Mouse (Mus musculus) hindbrain, embryonic 11.5 days (tissue): ENCODE results near the gene Fam71e1. TPM values are rescaled to one million over a fixed set of nuclear protein-coding genes. Genes with fewer than 3 reads are reported as not detected.

Source experiments
- ATAC-seq: fragments of 200-750 bp; cut with Nextera tagmentation; 2 replicates; pipeline ENCODE4 v1.8.0; 2017; ENCODE audit warnings: mild to moderate bottlenecking, moderate TSS enrichment, moderate library complexity; ENCODE audit not compliant: low FRiP score
- DNase-seq: peaks from one replicate; pipeline ENCODE4 v3.0.0-alpha.2; 2015; ENCODE audit warnings: low spot score
- H3K27ac ChIP-seq: fragments of 300-500 bp; sonication (generic); 2 replicates; pipeline ENCODE4 v1.5.1; 2014; ENCODE audit warnings: mild to moderate bottlenecking, low read depth, low read length
- H3K27me3 ChIP-seq: fragments of 300-500 bp; sonication (generic); 2 replicates; pipeline ENCODE4 v1.6.1; 2014; ENCODE audit warnings: mild to moderate bottlenecking, low read length, moderate library complexity, mixed read lengths; ENCODE audit not compliant: control insufficient read depth, insufficient read depth
- H3K36me3 ChIP-seq: fragments of 300-500 bp; sonication (generic); 2 replicates; pipeline ENCODE4 v1.6.1; 2014; ENCODE audit warnings: mild to moderate bottlenecking, low read length, moderate library complexity, mixed read lengths; ENCODE audit not compliant: control insufficient read depth, insufficient read depth
- H3K4me1 ChIP-seq: fragments of 300-500 bp; sonication (generic); replicated peaks from 2 replicates; pipeline ENCODE4 v1.6.1; 2014; ENCODE audit warnings: low read length, mixed read lengths; ENCODE audit not compliant: control insufficient read depth, insufficient read depth
- H3K4me2 ChIP-seq: fragments of 300-500 bp; sonication (generic); replicated peaks from 2 replicates; pipeline ENCODE4 v1.6.1; 2014; ENCODE audit warnings: mild to moderate bottlenecking, low read depth, low read length
- H3K4me3 ChIP-seq: fragments of 300-500 bp; sonication (generic); 2 replicates; pipeline ENCODE4 v1.5.1; 2014; ENCODE audit warnings: low read depth, low read length
- H3K9ac ChIP-seq: fragments of 300-500 bp; sonication (generic); 2 replicates; pipeline ENCODE4 v1.6.1; 2014; ENCODE audit warnings: low read depth, low read length
- H3K9me3 ChIP-seq: fragments of 300-500 bp; sonication (generic); 2 replicates; pipeline ENCODE4 v1.6.1; 2016; ENCODE audit warnings: low read length; ENCODE audit not compliant: control insufficient read depth
- WGBS: fragments of 180-500 bp; shearing (Covaris S2); extraction: QIAGEN DNeasy Blood & Tissue Kit; methylation state at CpG from one replicate; pipeline ENCODE4 v1.1.7; 2014; 5-methylcytosine and 5-hydroxymethylcytosine counted together
- polyA plus RNA-seq: library from polyadenylated mRNA; unstranded; fragments of >200 nt; fragmentation: Nextera tagmentation; extraction: Ambion mirVana; gene quantifications from 2 replicates; pipeline ENCODE4 v1.2.1, GENCODE M21; 2014

Gene Fam71e1
- polyA plus RNA-seq, 1 experiment from 2014 or later: 20.6 TPM

DNA sequence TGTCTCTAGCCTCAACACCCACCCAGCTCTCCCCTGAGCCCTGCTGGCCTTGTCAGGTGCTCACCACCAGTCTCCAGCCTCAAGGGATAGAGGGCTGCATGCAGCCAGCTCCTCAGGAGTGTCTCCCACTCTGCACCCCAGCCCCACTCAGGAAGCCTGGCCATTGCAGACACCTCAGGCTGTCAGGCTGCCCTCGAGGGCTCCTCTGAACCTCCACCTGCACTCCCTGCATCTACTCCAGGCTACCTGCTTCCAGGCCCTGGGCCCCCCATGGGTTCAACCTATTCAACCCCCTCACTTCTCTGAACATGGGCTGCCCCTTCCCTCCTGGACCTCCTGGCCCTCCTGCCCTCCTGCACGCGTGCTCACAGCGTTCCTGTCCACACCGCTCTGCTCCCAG is 5.0 kb upstream of the Fam71e1 start:
- WGBS: 94% methylated on average over 5 of the region's 5 CpGs
- DNase-seq (no peak), ATAC-seq (no peak)
- no peaks in the 10 kb centered on the region for H3K9me3 ChIP-seq
- H3K9ac ChIP-seq: no peak overlapping the region
- H3K4me3 ChIP-seq: no peak overlapping the region
- no peaks in the 10 kb centered on the region for H3K27me3 ChIP-seq
- H3K27ac ChIP-seq: no peak overlapping the region
- no peak overlapping the region for H3K4me2 ChIP-seq
- peaks cover 4% of the 10 kb centered on the region; the same call in 1 of the 2 replicates for H3K4me1 ChIP-seq
- H3K36me3 ChIP-seq: no peaks in the 10 kb centered on the region

DNA sequence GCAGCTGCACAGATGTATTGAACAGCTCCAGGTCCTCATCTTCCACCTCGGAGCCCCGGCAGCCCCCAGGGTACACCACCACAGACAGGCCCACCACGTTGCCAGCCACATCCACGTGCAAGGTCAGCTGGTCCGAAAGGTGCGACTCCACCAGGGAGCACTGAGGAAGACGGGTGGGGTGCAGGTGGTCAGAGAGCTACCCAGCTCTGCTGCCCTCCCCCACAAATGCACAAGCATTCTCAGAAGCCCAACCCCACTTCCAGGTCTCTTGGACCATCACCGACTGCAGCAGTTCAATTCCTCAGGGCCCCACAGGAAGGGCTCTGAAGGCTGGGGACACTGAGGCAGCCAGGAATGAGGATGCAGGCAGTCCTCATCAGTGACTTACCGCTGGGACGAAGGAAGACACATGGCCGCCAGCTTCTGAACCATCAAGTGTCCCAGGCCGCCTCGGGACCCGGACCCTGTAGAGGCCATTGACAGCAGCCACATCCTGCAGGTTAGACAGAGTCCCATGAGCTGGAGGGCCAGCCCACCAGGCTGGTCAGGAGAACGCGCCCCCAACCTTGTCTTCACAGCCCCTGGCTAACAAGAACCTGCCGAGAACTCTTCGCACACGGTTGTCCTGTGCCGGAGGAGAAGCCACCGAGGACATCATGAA is 4.1 kb upstream of the Fam71e1 start:
- no peaks in the 10 kb centered on the region for H3K36me3 ChIP-seq
- no peak overlapping the region for H3K9ac ChIP-seq
- WGBS: 92% methylated on average over 21 of the region's 21 CpGs
- H3K4me1 ChIP-seq: peaks cover 4% of the 10 kb centered on the region; the same call in 1 of the 2 replicates
- ATAC-seq: no peak
- no peak overlapping the region for H3K4me2 ChIP-seq
- no peaks in the 10 kb centered on the region for H3K27me3 ChIP-seq
- H3K9me3 ChIP-seq: no peaks in the 10 kb centered on the region
- H3K4me3 ChIP-seq: no peak overlapping the region
- DNase-seq: no peak
- no peak overlapping the region for H3K27ac ChIP-seq

DNA sequence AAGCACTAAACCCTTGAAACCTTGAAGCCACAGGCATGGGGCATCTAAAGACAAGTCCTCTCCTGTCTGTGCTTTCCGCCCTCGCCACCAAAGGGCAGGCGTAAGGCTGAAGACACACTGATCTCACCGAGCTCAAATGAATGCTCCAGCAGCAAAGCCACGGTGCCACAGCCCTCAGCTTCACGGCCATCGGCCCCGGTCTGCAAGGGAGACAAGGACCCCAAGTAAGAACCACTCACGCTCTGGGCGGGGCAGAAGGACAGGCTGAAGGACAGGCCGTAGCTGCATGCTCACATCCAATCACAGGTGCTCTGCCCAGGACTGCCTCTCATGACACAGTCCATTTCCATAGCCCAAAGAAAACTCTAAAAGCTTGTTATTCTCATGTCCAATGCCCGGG is 1.7 kb upstream of the Fam71e1 start:
- Histone ChIP-seq H3K9ac (no peak overlapping the region), H3K4me3 (no peak overlapping the region), H3K4me1 (peaks cover 4% of the 10 kb centered on the region; the same call in 1 of the 2 replicates), H3K36me3 (no peaks in the 10 kb centered on the region), H3K4me2 (no peak overlapping the region), H3K27ac (no peak overlapping the region), H3K9me3 (no peaks in the 10 kb centered on the region), H3K27me3 (no peaks in the 10 kb centered on the region)
- ATAC-seq: no peak
- DNase-seq: no peak
- 93% methylated on average over 12 of the region's 12 CpGs for WGBS

DNA sequence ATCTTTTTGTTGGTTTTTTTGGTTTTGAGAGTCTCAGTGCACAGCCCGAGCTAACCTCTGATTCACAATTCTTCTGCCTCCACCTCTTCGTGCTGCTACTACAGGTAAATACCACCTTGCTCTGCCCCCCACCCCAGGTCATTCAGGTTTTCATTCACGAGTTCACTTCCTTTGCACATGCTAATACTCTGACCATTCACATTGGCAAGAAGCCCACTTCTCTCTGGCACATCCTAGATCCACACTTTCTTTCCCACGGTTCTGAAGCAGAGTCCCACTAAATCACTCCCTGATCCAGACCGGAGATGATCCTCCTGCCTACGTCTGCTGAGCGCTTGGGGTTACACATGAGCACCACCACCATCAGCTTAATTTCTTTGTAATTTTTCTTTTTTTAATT is 1.3 kb upstream of the Fam71e1 start:
- Histone ChIP-seq H3K4me2 (peak overlapping the region; percentile 91), H3K36me3 (no peaks in the 10 kb centered on the region), H3K9ac (peak overlapping the region; percentile 90; the same call in 1 of the 2 replicates), H3K27me3 (no peaks in the 10 kb centered on the region), H3K4me1 (peaks cover 4% of the 10 kb centered on the region; the same call in 1 of the 2 replicates), H3K9me3 (no peaks in the 10 kb centered on the region), H3K27ac (no peak overlapping the region), H3K4me3 (peak overlapping the region; percentile 77)
- no peak for DNase-seq
- 91% methylated on average over 7 of the region's 7 CpGs for WGBS
- no peak for ATAC-seq

DNA sequence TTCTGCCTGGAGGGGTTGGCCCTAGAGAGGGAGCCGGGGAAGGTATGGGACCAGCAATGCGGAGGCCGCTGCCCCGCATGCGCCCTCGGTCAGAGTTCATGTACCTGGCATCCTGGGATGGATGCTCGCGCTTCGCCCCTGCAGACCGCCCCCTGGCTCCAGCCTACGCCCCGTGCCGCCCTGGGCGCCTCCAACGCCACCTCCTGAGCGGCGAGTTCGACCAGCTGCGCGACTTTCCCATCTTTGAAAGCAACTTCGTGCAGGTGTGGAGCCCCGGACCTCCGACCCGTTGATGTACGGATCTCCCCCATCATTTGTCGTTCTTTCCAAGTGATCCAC is 359 bp downstream of the Fam71e1 start:
- H3K9me3 ChIP-seq: no peaks in the 10 kb centered on the region
- ATAC-seq: no peak
- peak overlapping the region; percentile 94 for H3K27ac ChIP-seq
- no peaks in the 10 kb centered on the region for H3K36me3 ChIP-seq
- peak overlapping the region; percentile 77 for H3K4me3 ChIP-seq
- peak overlapping the region; percentile 91 for H3K4me2 ChIP-seq
- peaks cover 4% of the 10 kb centered on the region; the same call in 1 of the 2 replicates for H3K4me1 ChIP-seq
- peak overlapping the region; percentile 90 for H3K9ac ChIP-seq
- under 1% methylated on average over 21 of the region's 26 CpGs for WGBS
- H3K27me3 ChIP-seq: no peaks in the 10 kb centered on the region
- DNase-seq: no peak

DNA sequence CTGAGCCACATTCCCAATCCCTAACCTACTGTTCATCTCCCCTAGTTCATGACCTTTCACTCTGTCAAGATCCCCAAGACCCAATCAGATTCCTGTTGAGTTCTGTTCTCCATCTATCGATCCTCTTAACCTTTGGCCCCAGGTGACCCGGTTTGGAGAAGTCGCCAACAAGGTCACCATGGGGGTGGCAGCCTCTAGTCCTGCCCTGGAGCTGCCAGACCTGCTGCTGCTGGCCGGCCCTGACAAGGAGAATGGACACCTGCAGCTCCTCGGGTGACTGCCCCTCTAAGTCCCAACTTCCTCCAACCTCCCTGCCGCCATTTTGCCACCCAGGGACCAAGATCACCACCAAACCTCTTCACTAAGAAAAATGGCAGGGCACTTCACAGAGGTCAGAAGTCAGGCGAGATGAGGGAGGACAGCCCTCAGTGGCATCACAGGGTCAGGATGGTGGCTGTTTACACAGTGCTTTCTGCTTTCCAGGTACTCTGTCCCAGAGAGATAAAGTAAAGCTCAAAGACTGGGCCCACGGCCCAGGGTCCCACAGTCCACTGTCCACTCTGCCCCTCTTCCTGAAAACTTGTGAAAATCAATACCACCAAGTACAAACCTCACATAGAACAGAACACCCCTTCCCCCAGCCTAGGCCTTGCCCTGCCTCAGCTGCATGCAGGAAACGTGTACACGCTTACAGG is 1.1 kb downstream of the Fam71e1 start:
- no peak overlapping the region for H3K27ac ChIP-seq
- H3K4me1 ChIP-seq: peaks cover 4% of the 10 kb centered on the region; the same call in 1 of the 2 replicates
- H3K9ac ChIP-seq: peak overlapping the region; percentile 90

DNA sequence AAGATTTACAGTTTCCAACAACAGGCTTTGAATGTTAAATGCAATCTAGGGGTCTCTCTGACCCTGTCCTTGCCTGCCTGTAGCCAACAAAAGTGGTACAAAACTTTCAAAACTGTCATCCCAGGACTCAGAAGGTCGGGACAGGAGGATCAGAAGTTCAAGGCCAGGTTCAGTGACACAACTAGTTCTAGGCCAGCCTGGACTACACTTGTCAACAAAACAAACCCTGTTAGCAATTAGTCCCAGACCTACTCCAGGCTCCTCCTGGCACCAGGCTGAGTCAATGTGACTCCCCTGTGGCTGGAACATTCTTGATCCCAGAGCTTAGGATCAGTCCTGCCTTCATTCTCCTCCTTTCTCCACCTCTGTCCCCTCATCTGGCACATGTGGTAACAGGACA is 2.5 kb downstream of the Fam71e1 start:
- DNase-seq (no peak), ATAC-seq (no peak)
- H3K9me3 ChIP-seq: no peaks in the 10 kb centered on the region
- no peak overlapping the region for H3K4me2 ChIP-seq
- H3K36me3 ChIP-seq: no peaks in the 10 kb centered on the region
- H3K4me1 ChIP-seq: peaks cover 4% of the 10 kb centered on the region; the same call in 1 of the 2 replicates
- H3K27ac ChIP-seq: no peak overlapping the region
- no peak overlapping the region for H3K9ac ChIP-seq
- H3K4me3 ChIP-seq: no peak overlapping the region
- no peaks in the 10 kb centered on the region for H3K27me3 ChIP-seq
- WGBS: 77% methylated on average over 1 of the region's 1 CpGs

More for the DNA sequence above, 1.1 kb downstream of the Fam71e1 start:
- H3K27me3 ChIP-seq: no peaks in the 10 kb centered on the region
- WGBS: 86% methylated on average over 10 of the region's 10 CpGs
- ATAC-seq (no peak), DNase-seq (no peak)
- no peaks in the 10 kb centered on the region for H3K36me3 ChIP-seq
- no peaks in the 10 kb centered on the region for H3K9me3 ChIP-seq
- peak overlapping the region; percentile 91 for H3K4me2 ChIP-seq
- peak overlapping the region; percentile 77 for H3K4me3 ChIP-seq

DNA sequence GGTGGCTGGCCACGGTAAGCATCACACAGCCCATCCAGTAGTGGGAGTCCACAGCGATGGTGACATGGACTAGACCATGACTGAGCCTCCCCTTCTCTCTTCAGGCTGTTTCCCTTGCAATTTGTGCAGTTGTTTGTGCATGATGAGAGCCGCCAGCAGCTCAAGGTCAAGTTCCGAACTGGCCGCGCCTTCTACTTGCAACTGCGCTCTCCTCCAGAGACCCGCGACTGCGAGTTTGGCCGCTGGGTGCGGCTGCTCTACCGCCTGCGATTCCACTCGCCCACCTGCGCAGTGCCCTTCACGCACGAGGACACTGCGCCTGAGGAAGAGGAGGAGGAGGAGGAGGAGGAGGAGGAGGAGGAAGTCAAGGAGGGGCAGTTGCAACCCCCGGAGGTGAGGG is 3.7 kb downstream of the Fam71e1 start:
- Histone ChIP-seq H3K9ac (no peak overlapping the region), H3K27ac (no peak overlapping the region), H3K4me2 (no peak overlapping the region), H3K9me3 (no peaks in the 10 kb centered on the region), H3K27me3 (no peaks in the 10 kb centered on the region), H3K36me3 (no peaks in the 10 kb centered on the region), H3K4me3 (no peak overlapping the region), H3K4me1 (peaks cover 4% of the 10 kb centered on the region; the same call in 1 of the 2 replicates)
- 59% methylated on average over 19 of the region's 20 CpGs for WGBS
- ATAC-seq (no peak), DNase-seq (no peak)
